Mouse (Mus musculus): ENCODE measurements around the gene Ost4. TPM values are rescaled to one million over a fixed set of nuclear protein-coding genes. Genes with fewer than 3 reads are reported as not detected.

Gene Ost4
- 386 and 388 TPM in 2 replicates for polyA plus RNA-seq (2016; fragmentation: Nextera tagmentation; extraction: Ambion mirVana)

DNA sequence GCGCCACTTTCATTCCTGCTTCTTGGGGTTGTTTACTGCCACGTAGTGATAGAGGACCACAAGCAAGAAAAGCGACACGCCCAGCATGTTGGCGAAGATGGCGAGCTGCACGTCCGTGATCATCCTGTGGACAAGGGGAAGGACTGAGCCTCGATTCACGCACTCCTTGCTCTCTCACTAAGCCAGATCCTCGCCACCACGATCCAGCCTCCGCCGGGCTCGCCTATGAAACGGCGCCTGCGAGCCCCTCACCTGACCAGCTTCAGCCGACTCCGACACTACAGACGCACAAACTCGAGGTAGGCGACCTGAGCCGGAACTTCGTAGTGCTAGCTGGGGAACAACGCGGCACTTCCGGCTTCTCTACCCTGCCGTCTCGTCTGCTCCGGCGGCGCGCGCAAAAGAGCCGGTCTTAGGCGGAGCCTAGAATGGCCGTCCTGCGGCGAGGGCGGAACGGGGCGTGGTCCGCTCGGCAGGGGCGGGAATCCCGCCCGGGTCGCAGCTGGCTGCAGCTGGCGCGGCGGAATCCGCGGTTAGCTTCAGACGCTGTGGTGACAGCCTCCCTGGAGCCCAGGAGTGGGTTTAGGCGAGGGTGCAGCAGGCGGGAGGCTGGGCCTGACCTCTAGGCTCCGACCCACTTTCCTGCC lies at the start of gene Ost4:
Gene Ost4, minus strand, starts transcription at position 376 of the 647 bp plus-strand sequence.
- H3K9ac ChIP-seq, result peak within 1 kb of the TSS; percentile 93
- peaks cover 60% of the 10 kb centered on the region for H3K4me1 ChIP-seq (replicated peaks)
- under 1% methylated on average over 58 of the region's 58 CpGs for WGBS
- H3K27ac ChIP-seq (ENCODE audit: poor library complexity, severe bottlenecking), result peak within 1 kb of the TSS; percentile 98
- H3K9me3 ChIP-seq (replicated peaks), result no peaks in the 10 kb centered on the region
- ATAC-seq (ENCODE audit: insufficient number of reproducible peaks, low FRiP score), result peak; percentile 93
- peak within 1 kb of the TSS; percentile 70 for H3K4me3 ChIP-seq
- peak within 1 kb of the TSS; percentile 97 for H3K4me2 ChIP-seq
- H3K36me3 ChIP-seq, result peaks cover 37% of the 10 kb centered on the region
- H3K27me3 ChIP-seq (replicated peaks), result no peaks in the 10 kb centered on the region

DNA sequence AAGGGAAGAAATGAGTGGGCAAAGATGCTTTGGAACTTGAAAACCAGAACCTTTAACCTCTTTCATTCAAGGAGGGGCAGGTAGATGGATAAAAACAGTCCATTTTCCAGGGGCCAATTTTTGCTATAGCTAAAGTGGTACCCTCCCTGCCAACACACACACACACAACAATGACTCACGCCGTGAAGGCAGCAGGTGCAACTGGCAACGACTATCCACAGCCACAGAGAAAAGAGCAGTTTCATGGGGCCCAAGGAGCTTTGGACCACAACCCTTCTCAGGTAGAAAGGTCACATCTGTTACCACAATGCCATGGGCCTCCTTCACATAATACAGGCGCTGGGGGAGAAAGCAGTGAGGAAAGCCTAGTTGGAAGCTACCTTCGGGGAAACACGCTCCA lies 48.2 kb upstream of the Ost4 start:
- H3K4me1 ChIP-seq (replicated peaks), result peaks cover 24% of the 10 kb centered on the region
- H3K27ac ChIP-seq (ENCODE audit: poor library complexity, severe bottlenecking), result no peak overlapping the region
- no peaks in the 10 kb centered on the region for H3K27me3 ChIP-seq (replicated peaks)
- no peak overlapping the region for H3K4me3 ChIP-seq
- no peaks in the 10 kb centered on the region for H3K9me3 ChIP-seq (replicated peaks)
- ATAC-seq (ENCODE audit: insufficient number of reproducible peaks, low FRiP score), result no peak
- no peak overlapping the region for H3K4me2 ChIP-seq
- H3K36me3 ChIP-seq, result peaks cover 61% of the 10 kb centered on the region
- WGBS, result 91% methylated on average over 6 of the region's 6 CpGs
- H3K9ac ChIP-seq, result no peak overlapping the region

DNA sequence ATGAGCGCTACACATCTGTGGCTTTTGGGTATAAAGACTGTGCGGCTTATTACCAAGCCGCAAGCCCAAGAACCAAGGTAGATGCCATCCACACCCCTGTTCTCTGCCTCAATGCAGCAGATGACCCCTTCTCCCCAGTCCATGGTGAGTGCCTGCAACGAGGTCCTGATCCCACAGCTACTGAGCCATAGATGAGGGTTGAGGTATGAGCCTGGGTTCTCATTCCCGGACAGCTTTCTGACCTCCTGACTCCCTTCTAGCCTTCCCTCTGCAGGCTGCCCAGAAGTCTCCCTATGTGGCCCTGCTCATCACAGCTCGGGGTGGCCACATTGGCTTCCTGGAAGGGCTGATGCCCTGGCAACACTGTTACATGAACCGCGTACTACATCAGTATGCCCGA lies 47.0 kb upstream of the Ost4 start:
- no peak overlapping the region for H3K4me3 ChIP-seq
- no peak overlapping the region for H3K27ac ChIP-seq (ENCODE audit: poor library complexity, severe bottlenecking)
- H3K4me2 ChIP-seq, result no peak overlapping the region
- peaks cover 22% of the 10 kb centered on the region for H3K4me1 ChIP-seq (replicated peaks)
- H3K27me3 ChIP-seq (replicated peaks), result no peaks in the 10 kb centered on the region
- H3K9ac ChIP-seq, result no peak overlapping the region
- no peak for ATAC-seq (ENCODE audit: insufficient number of reproducible peaks, low FRiP score)
- no peaks in the 10 kb centered on the region for H3K9me3 ChIP-seq (replicated peaks)
- WGBS, result 92% methylated on average over 9 of the region's 9 CpGs
- H3K36me3 ChIP-seq, result peaks cover 61% of the 10 kb centered on the region

DNA sequence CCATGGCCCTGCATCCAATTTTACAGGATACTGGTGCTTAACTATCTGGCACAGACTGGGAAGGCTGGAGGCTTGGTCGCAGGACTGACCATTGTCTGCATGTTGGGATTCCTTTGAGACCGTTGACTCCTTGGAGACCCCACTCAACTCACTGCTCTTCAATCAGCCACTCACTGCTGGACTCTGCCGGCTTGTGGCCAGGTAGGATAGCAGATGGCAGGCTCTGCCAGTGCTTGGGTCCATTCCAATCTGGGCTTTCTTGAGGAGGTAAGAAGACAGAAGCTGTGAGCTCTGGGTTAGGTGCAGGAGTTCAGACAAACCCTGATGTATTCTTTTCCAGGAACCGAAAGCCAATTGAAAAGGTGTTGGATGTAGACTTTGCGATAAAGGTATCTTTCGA lies 46.5 kb upstream of the Ost4 start:
- ATAC-seq (ENCODE audit: insufficient number of reproducible peaks, low FRiP score), result no peak
- WGBS, result 92% methylated on average over 6 of the region's 6 CpGs
- Histone ChIP-seq H3K4me2 (no peak overlapping the region), H3K4me3 (no peak overlapping the region), H3K9me3 (replicated peaks) (no peaks in the 10 kb centered on the region), H3K9ac (no peak overlapping the region), H3K27me3 (replicated peaks) (no peaks in the 10 kb centered on the region), H3K4me1 (replicated peaks) (peaks cover 20% of the 10 kb centered on the region), H3K36me3 (peaks cover 61% of the 10 kb centered on the region), H3K27ac (ENCODE audit: poor library complexity, severe bottlenecking) (no peak overlapping the region)

DNA sequence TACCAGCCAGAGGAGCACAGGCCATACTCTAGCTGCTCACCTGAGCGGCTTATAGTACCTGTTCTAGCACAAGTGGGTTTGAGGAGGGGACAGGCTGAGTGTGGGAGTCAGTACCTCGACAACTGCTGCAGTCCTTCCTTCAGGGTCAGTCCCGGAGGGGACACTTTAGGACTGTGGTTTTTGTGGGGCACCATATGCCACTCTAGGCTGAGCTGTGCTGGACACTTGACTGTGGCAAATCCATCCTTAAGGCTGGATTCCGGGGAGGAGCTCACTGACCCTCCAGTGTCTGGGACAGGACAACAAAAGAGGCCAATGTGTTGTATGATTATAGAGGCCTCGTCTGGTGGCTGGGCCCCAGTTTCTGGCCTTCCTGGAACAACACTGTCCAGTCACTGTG lies 45.0 kb upstream of the Ost4 start:
- Histone ChIP-seq H3K36me3 (peaks cover 49% of the 10 kb centered on the region), H3K4me2 (no peak overlapping the region)

DNA sequence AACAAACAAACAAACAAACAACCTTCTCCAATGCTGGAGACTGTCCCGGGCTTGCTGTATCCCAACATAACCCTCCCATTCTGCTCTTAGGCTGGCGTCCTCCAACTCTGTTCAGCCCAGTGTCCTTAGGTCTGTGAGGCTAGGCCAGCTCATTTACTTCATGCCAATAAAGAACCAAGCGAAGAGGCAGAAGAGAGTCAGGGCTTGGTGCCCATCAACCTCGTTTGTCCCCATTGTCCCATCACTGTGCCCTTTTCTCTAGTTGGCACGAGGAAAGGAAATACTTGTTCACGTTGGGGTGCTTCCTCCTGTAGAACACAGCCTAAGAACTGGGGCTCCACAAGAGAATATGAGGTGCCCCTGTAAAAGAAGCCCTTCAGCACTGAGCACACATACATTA lies 44.1 kb upstream of the Ost4 start:
- no peak for ATAC-seq (ENCODE audit: insufficient number of reproducible peaks, low FRiP score)

More for the DNA sequence above, 45.0 kb upstream of the Ost4 start:
- no peak overlapping the region for H3K9ac ChIP-seq
- no peak overlapping the region for H3K27ac ChIP-seq (ENCODE audit: poor library complexity, severe bottlenecking)
- no peak overlapping the region for H3K4me3 ChIP-seq
- no peaks in the 10 kb centered on the region for H3K27me3 ChIP-seq (replicated peaks)
- WGBS, result 87% methylated on average over 5 of the region's 5 CpGs
- ATAC-seq (ENCODE audit: insufficient number of reproducible peaks, low FRiP score), result no peak
- peaks cover 8% of the 10 kb centered on the region for H3K4me1 ChIP-seq (replicated peaks)
- H3K9me3 ChIP-seq (replicated peaks), result no peaks in the 10 kb centered on the region

DNA sequence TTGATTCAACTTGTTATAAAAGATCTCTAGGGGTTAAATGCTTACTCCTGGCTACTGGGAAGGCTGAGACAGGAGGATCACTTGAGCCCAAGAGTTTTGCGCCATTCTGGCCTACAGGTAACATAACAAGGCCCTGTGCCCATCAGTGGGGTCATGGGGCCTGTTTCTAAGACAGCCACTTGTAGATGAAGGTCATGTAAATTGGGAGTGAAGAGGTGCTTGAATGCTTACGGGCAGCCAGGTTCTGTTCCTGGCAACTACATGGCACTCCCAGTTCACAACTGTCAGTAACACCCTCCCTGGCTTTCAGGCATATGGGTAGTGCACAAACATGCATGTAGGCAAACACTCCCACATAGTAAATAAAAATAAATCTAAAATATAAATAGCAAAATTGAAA lies 43.3 kb upstream of the Ost4 start:
- no peak overlapping the region for H3K4me2 ChIP-seq
- H3K9me3 ChIP-seq (replicated peaks), result no peaks in the 10 kb centered on the region
- ATAC-seq (ENCODE audit: insufficient number of reproducible peaks, low FRiP score), result no peak

More for the DNA sequence above, 44.1 kb upstream of the Ost4 start:
- 86% methylated on average over 6 of the region's 6 CpGs for WGBS
- no peaks in the 10 kb centered on the region for H3K9me3 ChIP-seq (replicated peaks)
- no peak overlapping the region for H3K9ac ChIP-seq
- H3K4me1 ChIP-seq (replicated peaks), result peaks cover 6% of the 10 kb centered on the region
- no peak overlapping the region for H3K4me3 ChIP-seq
- no peaks in the 10 kb centered on the region for H3K27me3 ChIP-seq (replicated peaks)
- peaks cover 46% of the 10 kb centered on the region for H3K36me3 ChIP-seq
- no peak overlapping the region for H3K27ac ChIP-seq (ENCODE audit: poor library complexity, severe bottlenecking)
- H3K4me2 ChIP-seq, result no peak overlapping the region

DNA sequence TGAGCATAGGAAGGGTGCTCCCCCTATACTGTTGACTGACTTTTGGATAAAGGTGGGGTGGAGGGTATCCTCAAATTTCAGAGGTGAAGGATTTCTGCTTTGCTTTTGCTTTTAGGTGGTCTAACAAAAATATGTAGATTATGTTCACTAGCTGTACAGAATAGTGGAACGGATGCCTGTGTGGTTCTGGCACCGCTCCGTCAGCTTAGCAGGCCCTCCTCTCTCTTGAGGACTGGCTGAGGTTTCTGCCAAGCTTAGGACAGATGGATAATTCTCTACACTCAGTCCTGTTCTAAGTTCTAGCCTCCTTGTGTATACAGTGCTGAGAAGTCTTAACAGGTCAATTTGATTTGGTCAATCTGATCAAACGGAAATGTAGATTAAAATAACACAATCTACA lies 42.9 kb upstream of the Ost4 start:
- ATAC-seq (ENCODE audit: insufficient number of reproducible peaks, low FRiP score), result no peak; the same call in 1 of the 2 replicates
- WGBS, result 70% methylated on average over 4 of the region's 4 CpGs
- no peak overlapping the region for H3K27ac ChIP-seq (ENCODE audit: poor library complexity, severe bottlenecking)
- H3K27me3 ChIP-seq (replicated peaks), result peaks cover 6% of the 10 kb centered on the region; the same call in 1 of the 2 replicates
- peak overlapping the region; percentile 55 for H3K4me3 ChIP-seq
- peak overlapping the region; percentile 74 for H3K9ac ChIP-seq
- peaks cover 8% of the 10 kb centered on the region for H3K4me1 ChIP-seq (replicated peaks)
- H3K4me2 ChIP-seq, result peak overlapping the region; percentile 74
- no peaks in the 10 kb centered on the region for H3K9me3 ChIP-seq (replicated peaks)
- H3K36me3 ChIP-seq, result peaks cover 39% of the 10 kb centered on the region

More for the DNA sequence above, 43.3 kb upstream of the Ost4 start:
- H3K36me3 ChIP-seq, result peaks cover 43% of the 10 kb centered on the region
- H3K27me3 ChIP-seq (replicated peaks), result peaks cover 5% of the 10 kb centered on the region; the same call in 1 of the 2 replicates
- no peak overlapping the region for H3K27ac ChIP-seq (ENCODE audit: poor library complexity, severe bottlenecking)
- 83% methylated on average over 2 of the region's 2 CpGs for WGBS
- H3K9ac ChIP-seq, result no peak overlapping the region
- H3K4me3 ChIP-seq, result no peak overlapping the region
- H3K4me1 ChIP-seq (replicated peaks), result peaks cover 6% of the 10 kb centered on the region

DNA sequence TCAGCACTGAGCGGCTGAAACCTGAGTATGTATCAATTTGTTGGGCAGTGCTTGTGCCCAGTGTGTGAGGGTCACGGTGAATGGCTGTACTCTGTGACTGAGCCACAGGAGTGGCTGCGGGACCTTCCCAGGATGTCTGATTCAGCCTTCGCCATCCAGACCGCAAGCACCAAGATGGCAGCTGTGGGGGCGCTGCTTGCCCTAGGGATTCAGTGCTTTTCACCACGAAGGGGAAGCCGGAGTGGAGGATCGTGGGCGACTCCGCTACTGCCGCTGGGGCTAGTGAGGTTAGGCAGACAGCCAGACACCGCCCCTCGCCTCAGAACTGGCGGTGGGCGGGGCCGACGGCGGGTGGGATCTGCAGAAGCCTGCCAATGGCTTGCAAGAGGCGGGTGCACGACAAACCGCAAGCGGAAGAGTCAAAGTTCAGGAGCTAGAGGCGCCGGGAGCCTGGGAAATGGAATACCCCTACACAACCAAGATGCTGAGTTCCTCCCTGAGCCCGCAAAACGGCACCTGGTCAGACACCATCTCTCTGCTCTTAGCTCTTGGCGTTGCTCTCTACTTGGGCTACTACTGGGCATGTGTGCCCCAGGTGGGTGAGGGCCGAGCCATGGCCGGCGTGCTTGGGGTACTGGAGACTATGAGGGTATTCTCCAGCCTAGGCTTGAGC lies 42.2 kb upstream of the Ost4 start:
- H3K27ac ChIP-seq (ENCODE audit: poor library complexity, severe bottlenecking), result peak overlapping the region; percentile 34; the same call in 1 of the 2 replicates
- H3K36me3 ChIP-seq, result peaks cover 32% of the 10 kb centered on the region
- peak overlapping the region; percentile 55 for H3K4me3 ChIP-seq
- H3K4me2 ChIP-seq, result peak overlapping the region; percentile 74
- H3K9me3 ChIP-seq (replicated peaks), result no peaks in the 10 kb centered on the region
- peaks cover 14% of the 10 kb centered on the region for H3K4me1 ChIP-seq (replicated peaks)
- H3K27me3 ChIP-seq (replicated peaks), result peaks cover 9% of the 10 kb centered on the region; the same call in 1 of the 2 replicates
- peak overlapping the region; percentile 74 for H3K9ac ChIP-seq
- under 1% methylated on average over 31 of the region's 31 CpGs for WGBS
- peak; percentile 92 for ATAC-seq (ENCODE audit: insufficient number of reproducible peaks, low FRiP score)

DNA sequence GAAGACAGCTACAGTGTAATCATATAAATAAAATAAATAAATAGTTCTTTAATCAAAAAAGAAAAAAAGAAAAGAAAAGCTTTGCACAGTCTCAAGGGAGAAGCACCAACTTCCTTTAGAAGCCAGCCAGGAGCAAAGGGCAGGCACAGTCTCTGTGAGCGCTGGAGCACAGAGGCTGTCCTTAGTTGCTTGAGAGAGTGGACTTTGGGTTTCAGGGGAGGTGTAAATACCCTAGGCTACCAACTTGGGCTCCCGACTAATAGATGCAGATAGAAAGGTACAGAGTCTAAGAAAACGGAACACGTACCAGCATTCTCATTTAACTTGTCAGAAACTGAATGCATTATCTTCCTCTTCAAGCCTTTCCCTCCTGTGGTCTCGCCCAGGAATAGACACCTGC lies 41.0 kb upstream of the Ost4 start:
- ATAC-seq (ENCODE audit: insufficient number of reproducible peaks, low FRiP score), result no peak

DNA sequence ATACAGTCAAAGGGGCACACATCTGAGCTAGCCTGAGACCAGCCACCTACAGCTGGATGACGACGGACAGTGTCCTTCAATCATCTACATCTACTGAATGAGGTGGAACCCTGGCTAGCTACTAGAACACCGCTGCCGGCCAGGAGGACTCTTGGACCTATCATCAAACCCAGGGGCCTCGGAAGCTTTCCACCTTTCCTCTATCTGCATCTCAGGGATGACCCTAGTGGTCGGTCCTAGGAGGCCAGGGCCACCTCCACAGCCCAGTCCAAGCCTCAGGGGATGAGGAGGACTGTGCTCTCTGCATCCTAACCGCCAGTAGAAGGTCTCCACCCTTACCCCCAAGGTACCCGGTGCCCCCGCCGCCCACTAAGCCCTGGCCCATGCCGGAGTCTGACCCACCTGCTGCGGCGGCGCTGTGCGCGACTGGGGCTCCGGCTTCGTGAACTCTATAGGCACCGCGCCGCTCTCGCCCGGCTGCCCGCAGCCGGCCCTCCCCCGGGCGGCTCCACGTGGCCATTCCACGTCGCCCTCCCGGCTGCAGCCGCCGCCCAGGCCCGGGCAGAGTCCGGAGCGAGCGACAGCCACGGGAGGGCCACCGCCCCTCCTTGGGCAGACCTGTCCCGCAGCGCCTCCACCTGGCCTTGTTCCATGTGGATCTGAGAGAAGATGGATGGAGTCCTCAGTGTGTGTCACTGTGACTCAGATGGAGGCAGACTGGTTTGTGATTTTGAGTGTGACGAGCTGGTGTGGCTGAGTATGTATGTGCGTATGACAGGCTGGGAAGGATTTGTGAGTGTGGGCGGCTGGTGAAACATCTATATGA lies 37.6 kb upstream of the Ost4 start, which contains the start of gene Cgref1:
Gene Cgref1, minus strand, starts transcription at position 636 of the 826 bp plus-strand sequence.
- WGBS, result 5% methylated on average over 44 of the region's 44 CpGs
- no peak within 1 kb of the TSS for H3K27ac ChIP-seq (ENCODE audit: poor library complexity, severe bottlenecking)

More for the DNA sequence above, 41.0 kb upstream of the Ost4 start:
- Histone ChIP-seq H3K9me3 (replicated peaks) (no peaks in the 10 kb centered on the region), H3K36me3 (peaks cover 20% of the 10 kb centered on the region), H3K4me2 (no peak overlapping the region), H3K4me3 (no peak overlapping the region), H3K27me3 (replicated peaks) (peaks cover 16% of the 10 kb centered on the region), H3K4me1 (replicated peaks) (peaks cover 14% of the 10 kb centered on the region), H3K9ac (no peak overlapping the region), H3K27ac (ENCODE audit: poor library complexity, severe bottlenecking) (no peak overlapping the region)
- WGBS, result 80% methylated on average over 5 of the region's 5 CpGs

More for the DNA sequence above, 37.6 kb upstream of the Ost4 start, which contains the start of gene Cgref1:
- no peaks in the 10 kb centered on the region for H3K9me3 ChIP-seq (replicated peaks)
- no peaks in the 10 kb centered on the region for H3K36me3 ChIP-seq
- peak; percentile 67 for ATAC-seq (ENCODE audit: insufficient number of reproducible peaks, low FRiP score)
- peaks cover 16% of the 10 kb centered on the region for H3K27me3 ChIP-seq (replicated peaks)
- H3K4me3 ChIP-seq, result peak within 1 kb of the TSS; percentile 53
- H3K9ac ChIP-seq, result peak within 1 kb of the TSS; percentile 64
- H3K4me1 ChIP-seq (replicated peaks), result peaks cover 11% of the 10 kb centered on the region
- peak within 1 kb of the TSS; percentile 89 for H3K4me2 ChIP-seq

All from heart, embryonic 12.5 days (tissue).